Mouse (Mus musculus): ENCODE results near the gene Unc45b. TPM values are rescaled to one million over a fixed set of nuclear protein-coding genes. Genes with fewer than 3 reads are reported as not detected.

Gene Unc45b
- polyA plus RNA-seq, 1 experiment from 2014 or later: 7.5 TPM

DNA sequence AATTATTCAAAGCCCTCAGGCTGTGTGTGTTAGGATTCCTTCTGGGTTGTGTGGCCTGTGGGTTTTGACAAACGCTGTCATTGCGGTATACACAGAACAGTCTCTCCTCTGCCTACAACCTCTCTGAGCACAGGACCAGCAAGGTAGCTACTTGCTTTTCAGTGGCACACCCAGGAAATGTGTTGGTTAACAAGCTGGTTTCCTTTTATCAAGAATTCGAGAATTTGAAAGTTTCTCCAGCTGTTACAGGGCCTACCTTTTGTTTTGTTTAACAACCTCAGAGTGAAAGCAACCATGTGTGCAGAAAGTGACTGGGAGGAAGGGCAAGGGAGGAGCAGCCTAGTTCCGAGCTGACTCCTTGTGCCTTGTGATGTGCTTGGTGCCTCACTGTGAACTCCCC lies 37.1 kb downstream of the Unc45b start:
- Histone ChIP-seq H3K27me3 (ENCODE audit: control insufficient read depth, insufficient read depth, low read length) (peaks cover 23% of the 10 kb centered on the region), H3K36me3 (ENCODE audit: control insufficient read depth, insufficient read depth, low read length) (no peaks in the 10 kb centered on the region), H3K4me1 (ENCODE audit: control insufficient read depth, insufficient read depth, low read length) (peaks cover 2% of the 10 kb centered on the region; the same call in 1 of the 2 replicates), H3K4me2 (ENCODE audit: low read depth) (no peak overlapping the region), H3K27ac (ENCODE audit: low read depth, low read length) (no peak overlapping the region), H3K9ac (ENCODE audit: low read length) (no peak overlapping the region), H3K9me3 (ENCODE audit: control insufficient read depth, low read length) (no peaks in the 10 kb centered on the region), H3K4me3 (ENCODE audit: low read depth, low read length) (no peak overlapping the region)
- ATAC-seq (ENCODE audit: insufficient read depth, low FRiP score, low TSS enrichment): no peak
- 42% methylated on average over 4 of the region's 4 CpGs for WGBS
- DNase-seq (ENCODE audit: low spot score): no peak

GRCm38 (mm10) chr11:82949036-82949435 lies 38.7 kb downstream of the Unc45b start:
- WGBS: 82% methylated on average over 9 of the region's 9 CpGs
- ATAC-seq (ENCODE audit: insufficient read depth, low FRiP score, low TSS enrichment) (no peak), DNase-seq (ENCODE audit: low spot score) (no peak)
- H3K4me3 ChIP-seq (ENCODE audit: low read depth, low read length): no peak overlapping the region
- no peak overlapping the region for H3K9ac ChIP-seq (ENCODE audit: low read length)
- no peak overlapping the region for H3K27ac ChIP-seq (ENCODE audit: low read depth, low read length)
- peaks cover 2% of the 10 kb centered on the region; the same call in 1 of the 2 replicates for H3K4me1 ChIP-seq (ENCODE audit: control insufficient read depth, insufficient read depth, low read length)
- H3K36me3 ChIP-seq (ENCODE audit: control insufficient read depth, insufficient read depth, low read length): no peaks in the 10 kb centered on the region
- no peaks in the 10 kb centered on the region for H3K9me3 ChIP-seq (ENCODE audit: control insufficient read depth, low read length)
- peaks cover 30% of the 10 kb centered on the region for H3K27me3 ChIP-seq (ENCODE audit: control insufficient read depth, insufficient read depth, low read length)
- no peak overlapping the region for H3K4me2 ChIP-seq (ENCODE audit: low read depth)

GRCm38 (mm10) chr11:82950736-82951481 lies 40.6 kb downstream of the Unc45b start, which contains the start of gene Slfn5:
Gene Slfn5, plus strand, starts transcription at chr11:82951349.
- Histone ChIP-seq H3K27ac (ENCODE audit: low read depth, low read length) (no peak within 1 kb of the TSS), H3K4me2 (ENCODE audit: low read depth) (peak within 1 kb of the TSS; percentile 28), H3K36me3 (ENCODE audit: control insufficient read depth, insufficient read depth, low read length) (no peaks in the 10 kb centered on the region), H3K9ac (ENCODE audit: low read length) (no peak within 1 kb of the TSS), H3K9me3 (ENCODE audit: control insufficient read depth, low read length) (no peaks in the 10 kb centered on the region), H3K27me3 (ENCODE audit: control insufficient read depth, insufficient read depth, low read length) (peaks cover 30% of the 10 kb centered on the region), H3K4me3 (ENCODE audit: low read depth, low read length) (no peak within 1 kb of the TSS), H3K4me1 (ENCODE audit: control insufficient read depth, insufficient read depth, low read length) (peaks cover 2% of the 10 kb centered on the region; the same call in 1 of the 2 replicates)
- no peak for DNase-seq (ENCODE audit: low spot score)
- WGBS: 9% methylated on average over 10 of the region's 10 CpGs
- ATAC-seq (ENCODE audit: insufficient read depth, low FRiP score, low TSS enrichment): no peak

DNA sequence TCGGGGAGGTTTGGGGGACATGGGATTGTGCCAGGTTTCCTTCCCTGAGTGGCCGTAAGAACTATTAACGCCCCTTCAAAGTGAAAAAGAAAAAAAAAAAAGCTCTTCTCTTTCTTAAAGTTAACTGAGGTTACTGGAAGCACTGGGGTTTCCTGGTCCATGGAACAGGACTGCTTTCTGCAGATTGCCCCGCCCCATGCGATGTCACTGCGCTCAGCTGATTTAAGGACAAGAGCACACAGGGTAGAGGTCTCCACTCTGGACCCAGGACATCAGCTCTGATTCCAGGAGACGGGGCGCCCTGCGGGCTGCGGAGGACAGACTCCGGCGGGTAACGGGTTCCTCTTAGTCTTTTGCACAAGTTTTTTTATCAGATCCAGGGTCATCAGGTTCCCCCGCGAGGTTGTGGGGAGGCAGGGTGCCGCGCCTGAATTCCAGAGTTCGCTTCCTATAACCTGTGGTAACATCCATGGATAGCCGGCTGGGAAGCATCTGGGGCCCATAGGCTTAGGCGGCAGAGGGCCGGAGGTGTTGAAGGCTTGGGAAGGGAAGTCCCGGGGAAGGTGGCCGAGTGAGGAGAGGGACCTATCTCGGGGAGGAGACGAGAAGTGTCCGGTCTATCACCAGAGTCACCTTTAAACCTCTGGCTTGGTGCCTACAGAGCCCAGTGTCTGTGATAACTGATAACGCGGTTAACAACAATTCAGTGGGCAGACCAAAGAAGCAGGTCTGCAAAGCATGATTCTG lies 41.7 kb downstream of the Unc45b start:
- Histone ChIP-seq H3K4me3 (ENCODE audit: low read depth, low read length) (no peak overlapping the region), H3K9me3 (ENCODE audit: control insufficient read depth, low read length) (no peaks in the 10 kb centered on the region), H3K4me1 (ENCODE audit: control insufficient read depth, insufficient read depth, low read length) (peaks cover 2% of the 10 kb centered on the region; the same call in 1 of the 2 replicates), H3K36me3 (ENCODE audit: control insufficient read depth, insufficient read depth, low read length) (no peaks in the 10 kb centered on the region), H3K27ac (ENCODE audit: low read depth, low read length) (no peak overlapping the region), H3K4me2 (ENCODE audit: low read depth) (peak overlapping the region; percentile 28), H3K9ac (ENCODE audit: low read length) (no peak overlapping the region), H3K27me3 (ENCODE audit: control insufficient read depth, insufficient read depth, low read length) (peaks cover 30% of the 10 kb centered on the region)
- ATAC-seq (ENCODE audit: insufficient read depth, low FRiP score, low TSS enrichment) (no peak), DNase-seq (ENCODE audit: low spot score) (no peak)
- WGBS: 8% methylated on average over 28 of the region's 28 CpGs

GRCm38 (mm10) chr11:82952612-82953542 lies 42.5 kb downstream of the Unc45b start:
- Histone ChIP-seq H3K4me2 (ENCODE audit: low read depth) (no peak overlapping the region), H3K9ac (ENCODE audit: low read length) (no peak overlapping the region), H3K4me1 (ENCODE audit: control insufficient read depth, insufficient read depth, low read length) (peaks cover 2% of the 10 kb centered on the region; the same call in 1 of the 2 replicates), H3K27me3 (ENCODE audit: control insufficient read depth, insufficient read depth, low read length) (peaks cover 30% of the 10 kb centered on the region), H3K27ac (ENCODE audit: low read depth, low read length) (no peak overlapping the region), H3K36me3 (ENCODE audit: control insufficient read depth, insufficient read depth, low read length) (no peaks in the 10 kb centered on the region), H3K4me3 (ENCODE audit: low read depth, low read length) (no peak overlapping the region), H3K9me3 (ENCODE audit: control insufficient read depth, low read length) (no peaks in the 10 kb centered on the region)
- no peak for ATAC-seq (ENCODE audit: insufficient read depth, low FRiP score, low TSS enrichment)
- 71% methylated on average over 9 of the region's 9 CpGs for WGBS
- DNase-seq (ENCODE audit: low spot score): no peak

GRCm38 (mm10) chr11:82954631-82955030 lies 44.3 kb downstream of the Unc45b start:
- no peak overlapping the region for H3K27ac ChIP-seq (ENCODE audit: low read depth, low read length)
- no peaks in the 10 kb centered on the region for H3K9me3 ChIP-seq (ENCODE audit: control insufficient read depth, low read length)
- ATAC-seq (ENCODE audit: insufficient read depth, low FRiP score, low TSS enrichment): no peak
- peaks cover 30% of the 10 kb centered on the region for H3K27me3 ChIP-seq (ENCODE audit: control insufficient read depth, insufficient read depth, low read length)
- no peak overlapping the region for H3K4me2 ChIP-seq (ENCODE audit: low read depth)
- H3K4me1 ChIP-seq (ENCODE audit: control insufficient read depth, insufficient read depth, low read length): peaks cover 2% of the 10 kb centered on the region; the same call in 1 of the 2 replicates
- no peaks in the 10 kb centered on the region for H3K36me3 ChIP-seq (ENCODE audit: control insufficient read depth, insufficient read depth, low read length)
- 79% methylated on average over 6 of the region's 6 CpGs for WGBS
- H3K4me3 ChIP-seq (ENCODE audit: low read depth, low read length): no peak overlapping the region
- no peak overlapping the region for H3K9ac ChIP-seq (ENCODE audit: low read length)
- no peak for DNase-seq (ENCODE audit: low spot score)

GRCm38 (mm10) chr11:82956925-82957324 lies 46.6 kb downstream of the Unc45b start:
- Histone ChIP-seq H3K36me3 (ENCODE audit: control insufficient read depth, insufficient read depth, low read length) (no peaks in the 10 kb centered on the region), H3K4me2 (ENCODE audit: low read depth) (no peak overlapping the region), H3K4me3 (ENCODE audit: low read depth, low read length) (no peak overlapping the region), H3K4me1 (ENCODE audit: control insufficient read depth, insufficient read depth, low read length) (0 out of 2 replicates have a peak, but pooled peaks cover 1% of the 10 kb centered on the region), H3K9ac (ENCODE audit: low read length) (no peak overlapping the region), H3K27me3 (ENCODE audit: control insufficient read depth, insufficient read depth, low read length) (peaks cover 12% of the 10 kb centered on the region), H3K9me3 (ENCODE audit: control insufficient read depth, low read length) (no peaks in the 10 kb centered on the region), H3K27ac (ENCODE audit: low read depth, low read length) (no peak overlapping the region)
- 88% methylated on average over 10 of the region's 10 CpGs for WGBS
- no peak for ATAC-seq (ENCODE audit: insufficient read depth, low FRiP score, low TSS enrichment)
- DNase-seq (ENCODE audit: low spot score): no peak

DNA sequence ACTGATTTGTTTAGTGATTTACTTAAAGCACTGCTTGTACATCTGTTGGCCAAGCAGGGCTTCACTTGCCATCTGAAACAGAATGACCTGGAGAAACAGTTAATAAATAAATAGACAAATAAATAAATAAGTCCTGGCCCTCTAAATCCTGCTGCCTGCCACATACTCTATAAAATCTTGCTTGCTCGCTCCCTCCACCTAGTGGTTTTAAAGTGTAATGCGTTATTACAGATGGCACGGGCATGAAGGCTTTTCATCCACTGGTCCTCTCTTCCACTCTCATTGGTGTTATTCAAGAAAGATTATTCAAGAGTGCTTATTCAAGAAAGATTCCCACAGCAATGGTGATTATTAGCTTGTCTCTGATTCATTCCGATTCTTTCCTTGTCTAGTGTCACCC lies 49.3 kb downstream of the Unc45b start:
- Histone ChIP-seq H3K9me3 (ENCODE audit: control insufficient read depth, low read length) (no peaks in the 10 kb centered on the region), H3K9ac (ENCODE audit: low read length) (no peak overlapping the region), H3K4me1 (ENCODE audit: control insufficient read depth, insufficient read depth, low read length) (no peaks in the 10 kb centered on the region), H3K4me2 (ENCODE audit: low read depth) (no peak overlapping the region), H3K27ac (ENCODE audit: low read depth, low read length) (no peak overlapping the region), H3K4me3 (ENCODE audit: low read depth, low read length) (no peak overlapping the region), H3K36me3 (ENCODE audit: control insufficient read depth, insufficient read depth, low read length) (no peaks in the 10 kb centered on the region), H3K27me3 (ENCODE audit: control insufficient read depth, insufficient read depth, low read length) (no peaks in the 10 kb centered on the region)
- no peak for DNase-seq (ENCODE audit: low spot score)
- no peak for ATAC-seq (ENCODE audit: insufficient read depth, low FRiP score, low TSS enrichment)
- WGBS: 13% methylated on average over 4 of the region's 4 CpGs

Data from neural tube, embryonic 11.5 days (tissue).